Mouse (Mus musculus) hindbrain, embryonic 15.5 days (tissue): ENCODE data around the gene Capn3. TPM values are rescaled to one million over a fixed set of nuclear protein-coding genes. Genes with fewer than 3 reads are reported as not detected.

Experiments
- ATAC-seq: fragments of 200-750 bp; cut with Nextera tagmentation; 2 replicates; pipeline ENCODE4 v1.8.0; 2017; ENCODE audit warnings: low read depth, moderate number of reproducible peaks, moderate TSS enrichment; ENCODE audit not compliant: low FRiP score
- H3K27ac ChIP-seq: fragments of 300-500 bp; sonication (generic); replicated peaks from 2 replicates; pipeline ENCODE4 v1.5.1; 2015; ENCODE audit warnings: mild to moderate bottlenecking, inconsistent platforms
- H3K27me3 ChIP-seq: fragments of 300-500 bp; sonication (generic); 2 replicates; pipeline ENCODE4 v1.6.1; 2015; ENCODE audit warnings: control low read depth, inconsistent platforms
- H3K36me3 ChIP-seq: fragments of 300-500 bp; sonication (generic); 2 replicates; pipeline ENCODE4 v1.6.1; 2015; ENCODE audit warnings: control low read depth, inconsistent platforms
- H3K4me1 ChIP-seq: fragments of 300-500 bp; sonication (generic); replicated peaks from 2 replicates; pipeline ENCODE4 v1.6.1; 2015; ENCODE audit warnings: control low read depth, inconsistent platforms
- H3K4me2 ChIP-seq: fragments of 300-500 bp; sonication (generic); 2 replicates; pipeline ENCODE4 v1.6.1; 2015; ENCODE audit warnings: moderate library complexity, mild to moderate bottlenecking, inconsistent platforms
- H3K4me3 ChIP-seq: fragments of 300-500 bp; sonication (generic); 2 replicates; pipeline ENCODE4 v1.5.1; 2015; ENCODE audit warnings: mild to moderate bottlenecking, inconsistent platforms
- H3K9ac ChIP-seq: fragments of 300-500 bp; sonication (generic); 2 replicates; pipeline ENCODE4 v1.6.1; 2015; ENCODE audit warnings: inconsistent platforms
- H3K9me3 ChIP-seq: fragments of 300-500 bp; sonication (generic); 2 replicates; pipeline ENCODE4 v1.6.1; 2016; ENCODE audit warnings: control low read depth, inconsistent platforms
- WGBS: fragments of 180-500 bp; shearing (Covaris S2); methylation state at CpG from one replicate; pipeline ENCODE4 v1.1.7; 2015; 5-methylcytosine and 5-hydroxymethylcytosine counted together
- polyA plus RNA-seq: library from polyadenylated mRNA; unstranded; fragments of >200 nt; fragmentation: Nextera tagmentation; extraction: Ambion mirVana; gene quantifications from 2 replicates; pipeline ENCODE4 v1.2.1, GENCODE M21; 2015

Capn3 gene
- polyA plus RNA-seq, 1 experiment from 2014 or later = 0.80 TPM

GRCm38 (mm10) chr2:120531223-120531622, 75.4 kb downstream of the Capn3 start:
- WGBS = 97% methylated on average over 4 of the region's 4 CpGs
- Histone ChIP-seq H3K9me3 (no peaks in the 10 kb centered on the region), H3K9ac (no peak overlapping the region), H3K27me3 (no peaks in the 10 kb centered on the region), H3K4me3 (no peak overlapping the region), H3K27ac (no peak overlapping the region), H3K36me3 (peaks cover 76% of the 10 kb centered on the region), H3K4me2 (no peak overlapping the region), H3K4me1 (no peaks in the 10 kb centered on the region)
- no peak for ATAC-seq

GRCm38 (mm10) chr2:120539333-120539732, 83.5 kb downstream of the Capn3 start:
- H3K27me3 ChIP-seq = no peaks in the 10 kb centered on the region
- no peaks in the 10 kb centered on the region for H3K9me3 ChIP-seq
- no peak overlapping the region for H3K4me3 ChIP-seq
- H3K4me1 ChIP-seq = peaks cover 14% of the 10 kb centered on the region
- no peak for ATAC-seq
- 29% methylated on average over 3 of the region's 3 CpGs for WGBS
- peak overlapping the region; percentile 69 for H3K27ac ChIP-seq
- H3K4me2 ChIP-seq = 0 out of 2 replicates have a peak overlapping the region, but pooled peaks have one; percentile 7
- H3K36me3 ChIP-seq = peaks cover 18% of the 10 kb centered on the region
- no peak overlapping the region for H3K9ac ChIP-seq

- 13% methylated on average over 1 of the region's 1 CpGs for WGBS
- H3K4me2 ChIP-seq = 0 out of 2 replicates have a peak overlapping the region, but pooled peaks have one; percentile 7
- peak; percentile 84 for ATAC-seq
- H3K36me3 ChIP-seq = peaks cover 15% of the 10 kb centered on the region
- no peak overlapping the region for H3K4me3 ChIP-seq
- no peaks in the 10 kb centered on the region for H3K9me3 ChIP-seq
- H3K27me3 ChIP-seq = no peaks in the 10 kb centered on the region
- H3K9ac ChIP-seq = no peak overlapping the region
- H3K4me1 ChIP-seq = peaks cover 14% of the 10 kb centered on the region
- peak overlapping the region; percentile 69 for H3K27ac ChIP-seq
Observed at GRCm38 (mm10) chr2:120539778-120540208, 84.0 kb downstream of the Capn3 start.

DNA sequence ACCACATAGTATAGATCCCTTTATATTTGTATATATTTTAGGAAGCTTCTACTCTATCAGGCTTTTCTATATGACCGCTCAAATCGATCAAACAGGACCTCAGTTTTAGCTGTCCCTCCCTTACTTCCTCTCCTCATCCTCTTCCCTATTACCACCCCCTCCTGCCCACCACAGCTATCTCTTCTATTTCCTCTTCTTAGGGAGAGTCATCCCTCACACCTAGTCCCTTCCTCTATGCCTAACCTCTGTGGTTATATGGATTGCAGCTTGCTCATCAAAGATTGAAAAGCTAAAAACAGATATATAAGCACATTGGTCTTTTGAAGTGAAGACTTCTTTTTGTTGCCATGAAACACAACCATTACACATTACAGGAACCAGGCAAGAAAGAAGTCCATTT, 88.9 kb downstream of the Capn3 start:
- no peak overlapping the region for H3K27ac ChIP-seq
- no peak overlapping the region for H3K4me2 ChIP-seq
- no peaks in the 10 kb centered on the region for H3K27me3 ChIP-seq
- H3K4me1 ChIP-seq = peaks cover 6% of the 10 kb centered on the region
- no peaks in the 10 kb centered on the region for H3K9me3 ChIP-seq
- WGBS = 98% methylated on average over 2 of the region's 2 CpGs
- no peak overlapping the region for H3K9ac ChIP-seq
- H3K4me3 ChIP-seq = no peak overlapping the region
- no peak for ATAC-seq
- H3K36me3 ChIP-seq = peaks cover 8% of the 10 kb centered on the region; the same call in 1 of the 2 replicates

Other genes with a start within 250 kb of the Capn3 start
- 4.7 and 4.8 TPM in 2 replicates for gene Pla2g4e, start 210.7 kb upstream of the Capn3 start, polyA plus RNA-seq
- gene Pla2g4d, start 166.8 kb upstream of the Capn3 start, polyA plus RNA-seq = not detected in 2 replicates
- gene Pla2g4f, start 141.9 kb upstream of the Capn3 start, polyA plus RNA-seq = 0.06 TPM in 1 of 2 replicates, not detected in the other
- gene Vps39, start 102.9 kb upstream of the Capn3 start, polyA plus RNA-seq = 42.7 and 43.1 TPM in 2 replicates
- 8.3 and 11.1 TPM in 2 replicates for gene Ganc, start 52.1 kb upstream of the Capn3 start, polyA plus RNA-seq
- gene Tmem87a, start 51.9 kb upstream of the Capn3 start, polyA plus RNA-seq = 5.1 and 6.7 TPM in 2 replicates
- 39.3 and 43.1 TPM in 2 replicates for gene Zfp106, start 107.8 kb downstream of the Capn3 start, polyA plus RNA-seq
- gene Snap23, start 111.7 kb downstream of the Capn3 start, polyA plus RNA-seq = 17.7 TPM in 2 replicates
- 25.4 and 27.7 TPM in 2 replicates for gene Haus2, start 153.4 kb downstream of the Capn3 start, polyA plus RNA-seq
- 34.6 and 34.8 TPM in 2 replicates for gene Lrrc57, start 153.5 kb downstream of the Capn3 start, polyA plus RNA-seq
- 4.3 and 5.0 TPM in 2 replicates for gene Stard9, start 173.1 kb downstream of the Capn3 start, polyA plus RNA-seq